Mouse (Mus musculus) midbrain, embryonic 11.5 days (tissue): ENCODE results near the gene Hs3st3b1. TPM values are rescaled to one million over a fixed set of nuclear protein-coding genes. Genes with fewer than 3 reads are reported as not detected.

Experiments
- ATAC-seq: fragments of 200-750 bp; cut with Nextera tagmentation; 2 replicates; pipeline ENCODE4 v1.8.0; 2017; ENCODE audit warnings: moderate TSS enrichment, moderate library complexity; ENCODE audit not compliant: low FRiP score
- DNase-seq: peaks from one replicate; pipeline ENCODE4 v3.0.0; 2015; ENCODE audit warnings: low spot score; ENCODE audit errors: missing footprints
- H3K27ac ChIP-seq: fragments of 300-500 bp; sonication (generic); 2 replicates; pipeline ENCODE4 v1.5.1; 2014; ENCODE audit warnings: low read depth, low read length
- H3K27me3 ChIP-seq: fragments of 300-500 bp; sonication (generic); 2 replicates; pipeline ENCODE4 v1.6.1; 2014; ENCODE audit warnings: mild to moderate bottlenecking, low read length, moderate library complexity, mixed read lengths; ENCODE audit not compliant: control insufficient read depth, insufficient read depth
- H3K36me3 ChIP-seq: fragments of 300-500 bp; sonication (generic); 2 replicates; pipeline ENCODE4 v1.6.1; 2014; ENCODE audit warnings: mild to moderate bottlenecking, low read length, moderate library complexity, mixed read lengths; ENCODE audit not compliant: control insufficient read depth, insufficient read depth
- H3K4me1 ChIP-seq: fragments of 300-500 bp; sonication (generic); 2 replicates; pipeline ENCODE4 v1.6.1; 2014; ENCODE audit warnings: low read length; ENCODE audit not compliant: control insufficient read depth, insufficient read depth
- H3K4me2 ChIP-seq: fragments of 300-500 bp; sonication (generic); 2 replicates; pipeline ENCODE4 v1.6.1; 2014; ENCODE audit warnings: mild to moderate bottlenecking, moderate library complexity
- H3K4me3 ChIP-seq: fragments of 300-500 bp; sonication (generic); 2 replicates; pipeline ENCODE4 v1.5.1; 2014; ENCODE audit warnings: low read depth, low read length
- H3K9ac ChIP-seq: fragments of 300-500 bp; sonication (generic); 2 replicates; pipeline ENCODE4 v1.6.1; 2014; ENCODE audit warnings: low read length
- H3K9me3 ChIP-seq: fragments of 300-500 bp; sonication (generic); 2 replicates; pipeline ENCODE4 v1.6.1; 2016; ENCODE audit warnings: low read length; ENCODE audit not compliant: control insufficient read depth
- WGBS: fragments of 180-500 bp; shearing (Covaris S2); extraction: QIAGEN DNeasy Blood & Tissue Kit; methylation state at CpG from one replicate; pipeline ENCODE4 v1.1.7; 2014; 5-methylcytosine and 5-hydroxymethylcytosine counted together
- polyA plus RNA-seq: library from polyadenylated mRNA; unstranded; fragments of >200 nt; fragmentation: Nextera tagmentation; extraction: Ambion mirVana; gene quantifications from 2 replicates; pipeline ENCODE4 v1.2.1, GENCODE M21; 2014

The Hs3st3b1 gene
- polyA plus RNA-seq, 1 experiment from 2014 or later: 17.5 TPM

- H3K36me3 ChIP-seq: no peaks in the 10 kb centered on the region
- peaks cover 16% of the 10 kb centered on the region for H3K4me1 ChIP-seq
- no peaks in the 10 kb centered on the region for H3K27me3 ChIP-seq
- no peak overlapping the region for H3K27ac ChIP-seq
- WGBS: 69% methylated on average over 2 of the region's 2 CpGs
- ATAC-seq: no peak
- peak; percentile 51 for DNase-seq
- H3K9me3 ChIP-seq: no peaks in the 10 kb centered on the region
- H3K4me3 ChIP-seq: no peak overlapping the region
- no peak overlapping the region for H3K4me2 ChIP-seq
- no peak overlapping the region for H3K9ac ChIP-seq
These were observed 31.8 kb upstream of the Hs3st3b1 start for GRCm38 (mm10) chr11:63953887-63954286.

DNA sequence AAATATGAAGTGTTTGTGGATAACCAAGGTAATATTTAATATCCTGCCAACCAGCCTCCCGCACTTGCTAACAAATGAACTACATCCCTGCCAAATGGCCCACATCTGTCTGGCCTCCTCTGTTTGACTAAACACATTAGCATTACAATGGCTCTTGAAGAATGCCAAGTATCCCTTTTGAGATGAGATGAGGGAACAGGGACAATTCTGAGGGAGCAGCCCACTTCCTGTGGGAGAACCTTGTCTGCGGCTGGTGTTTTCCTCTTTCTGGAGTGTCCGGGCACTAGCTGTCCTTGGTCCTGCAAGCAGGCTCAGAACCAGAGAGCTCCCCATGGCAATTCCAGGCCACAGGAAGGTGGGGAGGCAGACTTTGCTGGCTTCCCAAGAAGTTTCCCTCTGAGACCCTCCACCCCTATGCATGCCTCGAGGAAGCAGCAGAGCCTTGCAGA lies 30.7 kb upstream of the Hs3st3b1 start:
- no peaks in the 10 kb centered on the region for H3K27me3 ChIP-seq
- H3K9ac ChIP-seq: peak overlapping the region; percentile 21; the same call in 1 of the 2 replicates
- H3K4me2 ChIP-seq: peak overlapping the region; percentile 47
- DNase-seq (peak; percentile 84), ATAC-seq (peak; percentile 54; the same call in 1 of the 2 replicates)
- H3K4me1 ChIP-seq: peaks cover 16% of the 10 kb centered on the region
- no peaks in the 10 kb centered on the region for H3K9me3 ChIP-seq
- WGBS: 18% methylated on average over 4 of the region's 4 CpGs
- H3K36me3 ChIP-seq: no peaks in the 10 kb centered on the region
- H3K27ac ChIP-seq: peak overlapping the region; percentile 42; the same call in 1 of the 2 replicates
- H3K4me3 ChIP-seq: no peak overlapping the region; the same call in 1 of the 2 replicates

GRCm38 (mm10) chr11:63951831-63952631 lies 29.9 kb upstream of the Hs3st3b1 start:
- H3K36me3 ChIP-seq: no peaks in the 10 kb centered on the region
- H3K9ac ChIP-seq: peak overlapping the region; percentile 21; the same call in 1 of the 2 replicates
- H3K4me2 ChIP-seq: peak overlapping the region; percentile 47
- 3% methylated on average over 19 of the region's 19 CpGs for WGBS
- peaks cover 16% of the 10 kb centered on the region for H3K4me1 ChIP-seq
- H3K27me3 ChIP-seq: no peaks in the 10 kb centered on the region
- H3K27ac ChIP-seq: peak overlapping the region; percentile 42; the same call in 1 of the 2 replicates
- H3K9me3 ChIP-seq: no peaks in the 10 kb centered on the region
- DNase-seq: peak; percentile 94
- peak overlapping the region; percentile 26 for H3K4me3 ChIP-seq
- ATAC-seq: peak; percentile 84

- no peak overlapping the region for H3K4me3 ChIP-seq
- H3K9ac ChIP-seq: no peak overlapping the region
- DNase-seq (peak; percentile 57), ATAC-seq (no peak)
- H3K27ac ChIP-seq: no peak overlapping the region
- no peaks in the 10 kb centered on the region for H3K27me3 ChIP-seq
- H3K4me1 ChIP-seq: peaks cover 13% of the 10 kb centered on the region
- WGBS: 88% methylated on average over 11 of the region's 11 CpGs
- no peak overlapping the region for H3K4me2 ChIP-seq
- H3K36me3 ChIP-seq: no peaks in the 10 kb centered on the region
- H3K9me3 ChIP-seq: no peaks in the 10 kb centered on the region
These were observed 26.3 kb upstream of the Hs3st3b1 start for GRCm38 (mm10) chr11:63948371-63948770.

GRCm38 (mm10) chr11:63947024-63947423 lies 24.9 kb upstream of the Hs3st3b1 start:
- H3K9me3 ChIP-seq: no peaks in the 10 kb centered on the region
- no peak overlapping the region for H3K4me3 ChIP-seq
- 94% methylated on average over 2 of the region's 2 CpGs for WGBS
- ATAC-seq (no peak), DNase-seq (no peak)
- H3K4me1 ChIP-seq: peaks cover 2% of the 10 kb centered on the region; the same call in 1 of the 2 replicates
- H3K27ac ChIP-seq: no peak overlapping the region
- H3K27me3 ChIP-seq: no peaks in the 10 kb centered on the region
- H3K36me3 ChIP-seq: no peaks in the 10 kb centered on the region
- H3K9ac ChIP-seq: no peak overlapping the region
- H3K4me2 ChIP-seq: no peak overlapping the region

DNA sequence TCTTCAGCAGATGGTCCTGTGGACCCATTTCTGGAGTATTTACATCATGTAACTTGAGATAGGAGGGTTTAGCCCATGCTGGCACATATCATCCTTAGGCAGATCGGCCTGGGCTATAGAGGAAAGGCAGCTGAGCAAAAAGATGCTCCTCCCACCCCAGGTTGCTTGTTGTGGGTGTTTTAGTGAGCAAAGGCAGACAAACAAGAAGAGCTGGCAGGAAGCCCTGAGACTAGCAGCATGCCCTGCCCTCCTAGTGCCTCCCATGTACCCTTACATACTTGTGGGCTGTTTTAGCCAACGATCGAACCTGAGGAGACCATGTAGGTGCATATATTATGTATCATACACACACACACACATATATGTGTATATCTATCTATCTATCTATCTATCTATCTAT lies 21.9 kb upstream of the Hs3st3b1 start:
- Histone ChIP-seq H3K9ac (no peak overlapping the region), H3K27me3 (no peaks in the 10 kb centered on the region), H3K9me3 (no peaks in the 10 kb centered on the region), H3K4me2 (no peak overlapping the region), H3K4me1 (no peaks in the 10 kb centered on the region), H3K27ac (no peak overlapping the region), H3K36me3 (no peaks in the 10 kb centered on the region), H3K4me3 (no peak overlapping the region)
- ATAC-seq (no peak), DNase-seq (no peak)
- WGBS: 86% methylated on average over 3 of the region's 3 CpGs

DNA sequence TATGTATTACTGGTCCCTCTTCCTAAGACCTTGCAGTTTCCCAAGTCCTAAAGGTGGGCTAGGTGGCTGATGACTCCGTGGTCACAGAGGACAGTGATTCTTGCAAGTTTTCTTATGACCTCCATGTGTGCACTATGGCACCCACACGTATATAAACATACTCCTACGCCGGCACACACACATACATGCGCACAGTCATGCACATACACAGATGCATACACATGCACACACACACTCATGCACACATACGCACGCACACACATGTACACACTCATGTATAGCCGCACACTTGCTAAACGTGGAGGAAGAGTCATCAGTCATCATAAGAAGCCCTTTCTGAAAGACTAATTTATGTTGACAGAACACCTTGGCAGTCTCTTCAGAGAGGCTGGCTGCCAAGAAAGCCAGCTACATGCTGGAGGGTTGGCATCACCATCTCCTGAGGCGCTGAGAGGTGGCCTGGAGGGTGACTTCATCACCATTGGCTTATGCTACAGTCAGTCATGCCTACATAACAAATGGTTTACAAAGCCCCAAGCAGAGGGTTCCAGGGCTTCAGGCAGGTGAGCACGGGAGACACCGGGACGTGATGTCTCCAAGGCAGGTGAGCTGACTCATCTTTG lies 21.3 kb upstream of the Hs3st3b1 start:
- DNase-seq (peak; percentile 56), ATAC-seq (no peak)
- H3K4me2 ChIP-seq: no peak overlapping the region
- H3K27me3 ChIP-seq: no peaks in the 10 kb centered on the region; the same call in 1 of the 2 replicates
- no peak overlapping the region for H3K4me3 ChIP-seq
- H3K36me3 ChIP-seq: no peaks in the 10 kb centered on the region
- H3K9me3 ChIP-seq: no peaks in the 10 kb centered on the region
- 92% methylated on average over 13 of the region's 13 CpGs for WGBS
- no peak overlapping the region for H3K9ac ChIP-seq
- no peak overlapping the region for H3K27ac ChIP-seq
- no peaks in the 10 kb centered on the region for H3K4me1 ChIP-seq

DNA sequence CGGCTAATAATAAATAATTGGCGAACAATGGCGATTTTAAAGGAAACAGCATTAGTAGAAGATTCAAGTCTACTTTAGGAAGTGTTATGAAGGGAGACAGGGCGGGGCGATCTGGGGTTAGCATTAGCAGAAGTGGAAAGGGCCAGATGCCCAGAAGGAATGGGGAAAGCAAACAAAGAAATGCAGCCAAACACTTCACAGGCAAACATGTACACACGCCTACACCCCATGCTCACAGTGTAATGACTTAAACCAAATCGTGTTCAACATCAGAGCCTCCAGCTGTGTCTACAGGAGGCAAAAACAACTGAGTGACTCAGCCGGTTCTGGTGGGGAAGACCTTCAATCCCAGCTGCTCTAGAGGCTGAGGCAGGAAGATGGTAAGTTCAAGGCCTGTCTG lies 20.1 kb upstream of the Hs3st3b1 start:
- ATAC-seq (no peak), DNase-seq (no peak)
- no peak overlapping the region for H3K4me3 ChIP-seq
- H3K9ac ChIP-seq: no peak overlapping the region
- no peaks in the 10 kb centered on the region for H3K9me3 ChIP-seq
- no peaks in the 10 kb centered on the region; the same call in 1 of the 2 replicates for H3K27me3 ChIP-seq
- H3K36me3 ChIP-seq: no peaks in the 10 kb centered on the region
- H3K4me1 ChIP-seq: no peaks in the 10 kb centered on the region
- 79% methylated on average over 8 of the region's 8 CpGs for WGBS
- no peak overlapping the region for H3K27ac ChIP-seq
- H3K4me2 ChIP-seq: no peak overlapping the region

- Histone ChIP-seq H3K4me3 (no peak overlapping the region), H3K4me2 (no peak overlapping the region), H3K27ac (no peak overlapping the region), H3K27me3 (peaks cover 3% of the 10 kb centered on the region), H3K36me3 (no peaks in the 10 kb centered on the region), H3K4me1 (no peaks in the 10 kb centered on the region), H3K9me3 (no peaks in the 10 kb centered on the region), H3K9ac (no peak overlapping the region)
- DNase-seq: no peak
- 42% methylated on average over 3 of the region's 3 CpGs for WGBS
- ATAC-seq: no peak
These were observed 14.6 kb upstream of the Hs3st3b1 start for GRCm38 (mm10) chr11:63936641-63937040.
